Mouse (Mus musculus) layer of hippocampus, adult 18-20 months (tissue): ENCODE measurements around the gene Clk2. TPM values are rescaled to one million over a fixed set of nuclear protein-coding genes. Genes with fewer than 3 reads are reported as not detected.

ENCODE experiments used
- DNase-seq, 2 experiments: peaks; one replicate each; pipeline ENCODE4 v3.0.0; 2022; ENCODE audit warnings: low spot score in 2 of 2
- long read RNA-seq: library from polyadenylated mRNA; stranded (forward); transcript quantifications from one replicate; pipeline ENCODE4 v2.0.0, GENCODE M21; 2021
- total RNA-seq, 2 experiments: library from RNA; stranded (reverse); gene quantifications; 2 replicates each; pipeline ENCODE4 v1.2.3; 2021

Gene Clk2
- total RNA-seq, result 10 to 100 TPM; 42.3 to 43.5 TPM
- long read RNA-seq, transcript Clk2-203 (13 exons, 2,112 nt), result major isoform, 17 of 77 reads
- long read RNA-seq, transcript Clk2-202 (13 exons, 2,154 nt), result minor isoform, 8 of 77 reads
- long read RNA-seq, partial matches to known transcripts, result 29 of 77 reads
- long read RNA-seq, other reads (novel, unspliced or antisense), result 18 of 77 reads

GRCm38 (mm10) chr3:89164506-89165267 is at the start of gene Clk2:
TSS of gene Clk2 (plus strand) at chr3:89164795.
- peak; percentile 93 to 95 for DNase-seq

- peak in 1 of 2 experiments; percentile 43 for DNase-seq
Measured at GRCm38 (mm10) chr3:89115522-89115921, 49.1 kb upstream of the Clk2 start.

DNA sequence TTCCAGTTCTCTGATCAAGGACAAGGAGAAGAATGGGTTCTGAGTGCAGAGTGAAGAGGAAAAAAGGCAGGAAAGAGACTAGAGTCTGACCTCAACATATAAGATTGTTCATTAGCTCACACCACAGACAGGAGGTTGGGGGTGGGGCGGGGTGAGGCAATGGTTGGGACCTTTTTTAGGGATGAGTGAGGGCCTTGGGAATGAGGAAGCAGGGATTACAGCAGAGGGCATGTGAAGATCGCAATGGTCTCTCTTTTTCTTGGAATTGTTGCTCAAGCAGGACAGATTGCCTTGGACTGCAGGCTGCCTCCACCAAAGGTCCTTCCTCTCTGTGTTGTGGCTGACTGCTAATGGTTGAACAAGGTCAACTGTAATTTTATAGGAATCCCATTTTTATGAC is 41.3 kb upstream of the Clk2 start:
- no peak for DNase-seq

- no peak for DNase-seq
Measured at GRCm38 (mm10) chr3:89124241-89124640, 40.4 kb upstream of the Clk2 start.

- DNase-seq, result no peak
Measured at GRCm38 (mm10) chr3:89125981-89126380, 38.6 kb upstream of the Clk2 start.

DNA sequence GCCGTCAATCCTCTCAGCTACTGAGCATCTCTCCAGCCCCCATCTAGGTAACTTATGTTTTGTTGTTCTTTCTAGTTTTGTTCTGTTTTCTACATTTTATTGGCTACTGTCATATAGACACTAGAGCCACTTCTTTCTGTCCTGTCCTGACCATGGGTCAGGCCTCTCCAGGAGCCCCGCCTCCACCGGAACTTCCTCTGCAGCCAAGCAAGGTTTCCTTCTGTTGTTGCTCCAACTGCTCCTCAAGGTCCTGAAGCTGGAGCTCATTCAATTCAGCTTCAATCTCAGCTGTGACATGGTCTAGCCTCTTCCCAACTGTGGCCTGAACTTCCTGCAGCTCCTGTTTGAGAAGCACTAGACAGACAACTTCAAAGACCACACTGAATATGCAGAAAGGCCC is 34.7 kb upstream of the Clk2 start:
- DNase-seq, result no peak

GRCm38 (mm10) chr3:89131816-89132215 is 32.8 kb upstream of the Clk2 start:
- DNase-seq, result peak; percentile 43 to 80

DNA sequence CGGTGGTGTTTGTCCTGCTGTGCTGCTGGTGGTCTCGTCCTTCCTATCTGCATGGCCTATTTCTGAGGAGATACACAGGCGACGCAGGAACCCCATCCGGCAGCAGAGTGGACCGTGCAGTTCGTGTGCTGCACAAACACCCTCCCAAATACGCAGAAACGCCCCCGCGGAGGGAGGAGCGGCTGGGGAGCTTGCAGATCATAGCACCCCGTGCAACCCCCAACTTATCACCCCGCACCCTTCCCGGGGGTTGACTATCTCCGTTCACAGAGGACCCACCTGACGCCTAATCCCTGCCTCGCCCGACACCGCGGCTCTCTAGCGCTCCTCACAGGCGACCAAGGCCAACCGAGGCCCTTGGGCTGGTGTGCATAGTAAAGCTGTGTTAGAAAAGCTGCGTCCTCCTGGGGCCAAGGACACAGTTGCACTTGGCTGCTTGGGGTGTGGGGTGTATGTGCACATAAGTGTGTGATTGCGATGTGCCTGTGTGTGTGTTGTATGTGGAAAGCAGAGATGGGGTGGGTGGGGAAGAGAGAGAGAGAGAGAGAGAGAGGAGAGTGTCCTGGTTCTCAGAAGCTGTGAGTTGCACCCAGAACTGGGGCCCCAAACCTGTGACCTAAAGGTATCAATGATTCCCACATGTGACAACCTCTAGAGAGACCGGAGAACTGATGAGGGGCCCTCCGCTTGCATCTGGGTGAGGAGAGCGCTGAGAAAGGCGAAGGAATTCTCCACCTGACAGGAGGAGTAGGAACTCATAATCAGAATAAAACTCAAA is 32.1 kb upstream of the Clk2 start:
- DNase-seq, result peak; percentile 35 to 50

GRCm38 (mm10) chr3:89133063-89133450 is 31.5 kb upstream of the Clk2 start:
- DNase-seq, result no peak

DNA sequence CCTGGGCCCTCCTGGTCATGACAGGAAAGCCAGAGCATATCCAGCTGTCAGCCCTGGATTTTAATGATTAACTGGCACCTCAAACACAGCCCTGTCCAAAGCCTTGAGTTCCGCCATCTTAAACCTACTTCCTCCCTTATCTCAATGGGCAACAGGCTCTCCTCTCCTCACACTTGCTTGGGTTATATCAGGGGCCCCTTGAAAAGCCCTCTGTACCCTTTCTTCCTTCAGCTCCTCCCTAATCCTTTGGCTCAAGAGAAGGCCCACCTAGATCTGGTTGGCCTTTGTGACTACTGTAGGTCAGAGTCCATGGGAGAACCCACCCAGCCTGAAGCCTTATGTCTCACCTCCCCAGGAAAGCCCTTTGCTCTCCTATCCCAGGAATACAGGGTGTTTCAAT is 30.8 kb upstream of the Clk2 start:
- DNase-seq, result no peak

DNA sequence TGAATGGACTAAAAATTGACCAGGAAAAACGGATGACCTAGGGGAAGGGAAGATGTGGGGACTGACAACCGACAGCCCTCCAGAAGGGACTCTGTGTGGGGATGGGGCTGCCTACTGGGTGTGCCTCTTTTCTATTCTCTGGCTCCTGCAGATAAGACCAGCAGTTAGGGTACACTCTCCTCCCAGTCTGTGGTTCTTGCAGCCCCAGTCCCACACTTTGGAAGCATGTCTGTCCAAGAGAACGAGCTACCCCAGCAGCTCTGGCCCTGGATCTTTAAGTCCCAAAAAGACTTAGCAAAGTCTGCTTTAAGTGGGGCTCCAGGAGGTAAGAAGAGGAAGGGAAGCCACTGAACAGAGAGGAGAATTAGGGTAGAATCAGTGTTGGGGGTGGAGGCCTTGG is 28.6 kb upstream of the Clk2 start, which contains the start of gene Pklr:
TSS of gene Pklr (plus strand) at position 185 of the 400 bp plus-strand sequence.
- DNase-seq, result no peak

- no peak for DNase-seq
Measured at GRCm38 (mm10) chr3:89136365-89136764, 28.2 kb upstream of the Clk2 start.

- no peak for DNase-seq
Measured at GRCm38 (mm10) chr3:89144821-89145220, 19.8 kb upstream of the Clk2 start.

GRCm38 (mm10) chr3:89145566-89145965 is 19.0 kb upstream of the Clk2 start:
- no peak for DNase-seq

GRCm38 (mm10) chr3:89147101-89147978 is 17.3 kb upstream of the Clk2 start:
- no peak for DNase-seq

- DNase-seq, result no peak
Measured at GRCm38 (mm10) chr3:89147979-89148311, 16.6 kb upstream of the Clk2 start.

- no peak for DNase-seq
Measured at GRCm38 (mm10) chr3:89148567-89148966, 16.0 kb upstream of the Clk2 start.

DNA sequence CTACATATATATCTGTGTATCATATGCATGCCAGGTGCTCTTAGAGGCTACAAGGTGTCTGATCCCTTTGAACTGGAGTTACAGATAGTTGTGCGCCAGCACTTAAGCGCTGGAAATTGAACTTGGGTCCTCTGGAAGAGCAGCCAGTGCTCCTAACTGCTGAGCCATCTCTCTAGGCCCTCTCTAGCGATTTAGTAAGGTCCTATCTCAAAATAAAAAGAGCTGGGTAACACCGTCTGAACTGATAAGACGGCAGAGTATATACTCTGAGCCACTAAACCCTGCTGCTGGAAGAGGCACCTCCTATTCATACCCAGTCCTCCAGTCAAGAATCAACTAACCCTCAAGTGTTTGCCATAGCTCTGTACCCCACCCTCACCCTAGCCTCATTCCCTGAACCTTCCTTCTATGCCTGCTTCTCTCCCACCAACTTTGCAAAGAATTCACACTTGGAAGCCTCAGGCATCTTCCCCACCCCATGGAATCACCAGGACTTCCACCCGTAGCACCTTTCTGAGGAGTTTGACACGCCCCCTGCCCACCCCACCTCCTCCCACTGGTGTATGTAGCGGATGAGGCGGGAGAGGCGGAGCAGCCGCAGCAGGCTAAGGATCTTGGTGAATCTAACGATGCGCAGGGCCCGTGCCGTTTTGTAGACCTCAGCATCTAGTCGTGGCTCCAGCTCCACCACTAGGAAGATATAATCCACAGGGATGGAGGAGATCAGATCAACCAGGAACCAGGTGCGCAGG is 12.3 kb upstream of the Clk2 start:
- DNase-seq, result no peak

- DNase-seq, result no peak
Measured at GRCm38 (mm10) chr3:89156951-89157350, 7.6 kb upstream of the Clk2 start.

GRCm38 (mm10) chr3:89158651-89159050 is 5.9 kb upstream of the Clk2 start:
- no peak for DNase-seq

DNA sequence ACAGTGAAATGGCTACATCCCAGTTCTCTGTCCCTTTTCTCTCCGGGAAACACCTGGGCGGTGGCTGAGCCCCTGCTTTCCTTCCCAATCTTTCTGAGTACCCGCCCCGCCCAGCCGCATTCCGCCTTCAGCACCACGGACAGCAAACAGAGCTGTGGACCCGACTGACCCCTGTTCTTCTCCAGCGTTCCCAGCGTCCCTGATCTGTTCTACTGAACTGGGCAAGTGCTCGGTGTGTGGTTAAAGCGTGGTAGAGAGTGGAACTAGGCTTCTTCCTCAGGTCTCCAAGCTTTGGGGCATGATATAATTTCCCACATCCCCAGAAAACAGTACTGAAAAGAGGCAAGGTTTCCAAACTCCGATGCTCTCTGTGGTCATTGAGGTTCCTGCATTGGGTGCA is 5.4 kb upstream of the Clk2 start:
- DNase-seq, result no peak
